Mouse (Mus musculus): ENCODE results near the gene P4ha1. TPM values are rescaled to one million over a fixed set of nuclear protein-coding genes. Genes with fewer than 3 reads are reported as not detected.

Gene P4ha1
- polyA plus RNA-seq, 1 experiment from 2014 or later = 44.6 TPM

DNA sequence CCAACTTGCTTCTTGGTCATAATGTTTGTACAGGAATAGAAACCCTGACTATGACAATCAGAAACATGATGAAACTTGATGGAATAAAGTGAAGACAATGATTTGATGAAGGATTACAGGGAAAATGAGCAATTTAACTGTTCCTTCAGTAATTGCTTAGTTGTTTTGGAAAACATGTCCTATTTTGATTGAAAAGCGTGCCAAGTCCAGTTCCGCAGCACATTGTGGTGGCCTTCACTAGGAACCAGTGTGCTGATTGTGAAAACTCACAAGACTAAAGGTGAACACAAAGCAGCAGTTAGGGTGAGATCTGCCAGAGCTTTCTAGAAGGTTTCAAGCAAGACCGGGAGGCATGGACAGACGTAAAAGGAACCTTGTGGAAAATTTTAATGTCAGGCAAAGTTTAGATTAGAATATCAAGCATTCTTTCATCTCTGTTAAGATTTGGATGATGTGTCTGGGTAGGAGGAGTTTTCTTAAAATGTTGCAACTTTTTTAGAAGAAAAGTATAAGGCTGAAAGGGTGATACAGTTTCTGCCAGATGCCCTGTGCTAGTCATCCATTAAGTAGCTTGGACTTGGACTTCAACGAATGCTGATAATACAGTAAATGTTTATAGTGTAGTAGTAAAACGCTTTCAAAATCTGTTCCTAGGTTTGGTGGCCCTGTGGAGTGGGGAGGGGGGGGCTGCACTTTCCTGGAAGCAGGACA lies 8.6 kb downstream of the P4ha1 start:
- Histone ChIP-seq H3K4me1 (replicated peaks; ENCODE audit: control insufficient read depth, insufficient read depth, low read length) (no peaks in the 10 kb centered on the region), H3K4me2 (replicated peaks; ENCODE audit: low read depth, low read length) (no peak overlapping the region), H3K36me3 (ENCODE audit: control insufficient read depth, insufficient read depth, low read length) (no peaks in the 10 kb centered on the region), H3K27me3 (ENCODE audit: control insufficient read depth, insufficient read depth, low read length) (no peaks in the 10 kb centered on the region), H3K27ac (ENCODE audit: low read depth, low read length) (no peak overlapping the region), H3K4me3 (ENCODE audit: low read depth, low read length) (no peak overlapping the region), H3K9ac (ENCODE audit: low read depth, low read length) (no peak overlapping the region), H3K9me3 (ENCODE audit: control insufficient read depth, low read length) (no peaks in the 10 kb centered on the region)
- WGBS = 90% methylated on average over 6 of the region's 6 CpGs
- DNase-seq (ENCODE audit: low spot score) (no peak), ATAC-seq (ENCODE audit: low FRiP score) (no peak)

- no peak overlapping the region for H3K4me3 ChIP-seq (ENCODE audit: low read depth, low read length)
- no peak overlapping the region for H3K27ac ChIP-seq (ENCODE audit: low read depth, low read length)
- H3K36me3 ChIP-seq (ENCODE audit: control insufficient read depth, insufficient read depth, low read length) = no peaks in the 10 kb centered on the region
- H3K4me1 ChIP-seq (replicated peaks; ENCODE audit: control insufficient read depth, insufficient read depth, low read length) = no peaks in the 10 kb centered on the region
- DNase-seq (ENCODE audit: low spot score) (no peak), ATAC-seq (ENCODE audit: low FRiP score) (no peak)
- no peak overlapping the region for H3K4me2 ChIP-seq (replicated peaks; ENCODE audit: low read depth, low read length)
- no peaks in the 10 kb centered on the region for H3K9me3 ChIP-seq (ENCODE audit: control insufficient read depth, low read length)
- H3K9ac ChIP-seq (ENCODE audit: low read depth, low read length) = no peak overlapping the region
- 93% methylated on average over 4 of the region's 4 CpGs for WGBS
- H3K27me3 ChIP-seq (ENCODE audit: control insufficient read depth, insufficient read depth, low read length) = no peaks in the 10 kb centered on the region
Observed at GRCm38 (mm10) chr10:59333400-59333799, 10.3 kb downstream of the P4ha1 start.

DNA sequence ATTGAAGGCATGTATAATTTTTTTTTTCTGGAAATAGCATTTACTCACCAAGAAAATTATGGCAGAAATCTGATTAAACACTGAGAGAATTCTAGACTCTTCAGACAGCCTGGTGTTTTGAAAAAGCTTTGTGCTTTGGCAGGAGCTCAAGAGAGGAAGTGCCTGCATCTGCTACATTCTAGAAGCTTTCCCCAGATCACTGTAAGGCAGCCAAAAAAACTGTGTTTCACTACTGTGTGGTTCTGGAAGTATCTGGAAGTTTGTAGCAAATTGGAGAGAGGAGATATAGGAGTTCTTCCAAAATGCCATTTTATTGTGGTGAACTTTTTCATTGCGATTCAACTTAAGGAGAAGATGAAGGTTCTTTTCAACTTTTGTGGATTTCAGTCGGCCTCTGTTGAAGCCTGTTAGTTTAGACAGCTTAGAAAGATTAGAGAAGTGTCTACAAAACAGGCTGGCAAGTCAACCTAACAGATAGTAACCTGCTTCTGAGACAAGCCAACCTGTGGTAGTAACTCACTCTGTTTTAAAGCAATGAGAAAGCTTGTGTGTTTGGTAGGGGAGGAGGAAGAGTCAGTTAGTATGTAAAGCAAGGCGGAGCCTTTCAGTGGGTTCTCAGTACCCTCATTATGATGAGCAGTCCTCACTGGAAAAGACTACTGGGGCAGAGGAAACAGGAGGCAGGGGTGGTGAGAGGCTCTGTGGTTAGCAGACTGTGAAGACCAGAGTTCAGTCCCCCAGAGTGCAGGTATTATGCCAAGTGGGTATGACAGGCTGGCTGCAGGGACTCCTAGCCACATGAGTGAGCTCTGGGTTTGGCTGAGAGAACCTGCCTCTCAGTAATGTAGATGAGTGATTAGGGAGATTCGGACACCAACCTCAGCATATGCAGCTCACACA lies 12.1 kb downstream of the P4ha1 start:
- Histone ChIP-seq H3K4me2 (replicated peaks; ENCODE audit: low read depth, low read length) (no peak overlapping the region), H3K36me3 (ENCODE audit: control insufficient read depth, insufficient read depth, low read length) (no peaks in the 10 kb centered on the region), H3K4me1 (replicated peaks; ENCODE audit: control insufficient read depth, insufficient read depth, low read length) (no peaks in the 10 kb centered on the region), H3K27me3 (ENCODE audit: control insufficient read depth, insufficient read depth, low read length) (no peaks in the 10 kb centered on the region), H3K9ac (ENCODE audit: low read depth, low read length) (no peak overlapping the region), H3K27ac (ENCODE audit: low read depth, low read length) (no peak overlapping the region), H3K4me3 (ENCODE audit: low read depth, low read length) (no peak overlapping the region), H3K9me3 (ENCODE audit: control insufficient read depth, low read length) (no peaks in the 10 kb centered on the region)
- WGBS = 80% methylated on average over 4 of the region's 4 CpGs
- DNase-seq (ENCODE audit: low spot score) (no peak), ATAC-seq (ENCODE audit: low FRiP score) (no peak)

DNA sequence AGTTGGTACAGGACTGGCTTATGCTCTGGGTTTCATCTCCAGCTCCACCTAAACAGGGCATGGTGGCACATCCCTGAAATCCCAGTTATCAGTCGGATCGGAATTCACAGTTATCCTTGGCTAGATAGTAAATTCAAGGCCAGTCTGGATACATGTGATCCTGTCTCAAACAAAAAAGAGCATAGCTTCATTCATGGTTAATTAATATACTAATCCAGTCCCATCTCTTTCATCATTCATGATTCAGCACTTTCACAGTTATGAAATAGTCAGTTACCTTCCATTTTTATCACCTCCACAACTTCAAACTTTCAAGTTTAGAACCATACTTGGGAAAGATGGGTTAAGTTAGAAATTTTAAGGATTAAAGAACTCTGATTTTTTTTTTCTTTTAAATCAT lies 13.0 kb downstream of the P4ha1 start:
- ATAC-seq (ENCODE audit: low FRiP score) (no peak), DNase-seq (ENCODE audit: low spot score) (no peak)
- no peaks in the 10 kb centered on the region for H3K4me1 ChIP-seq (replicated peaks; ENCODE audit: control insufficient read depth, insufficient read depth, low read length)
- H3K9me3 ChIP-seq (ENCODE audit: control insufficient read depth, low read length) = no peaks in the 10 kb centered on the region
- no peak overlapping the region for H3K4me3 ChIP-seq (ENCODE audit: low read depth, low read length)
- no peaks in the 10 kb centered on the region for H3K27me3 ChIP-seq (ENCODE audit: control insufficient read depth, insufficient read depth, low read length)
- H3K9ac ChIP-seq (ENCODE audit: low read depth, low read length) = no peak overlapping the region
- H3K36me3 ChIP-seq (ENCODE audit: control insufficient read depth, insufficient read depth, low read length) = no peaks in the 10 kb centered on the region
- no peak overlapping the region for H3K4me2 ChIP-seq (replicated peaks; ENCODE audit: low read depth, low read length)
- H3K27ac ChIP-seq (ENCODE audit: low read depth, low read length) = no peak overlapping the region
- WGBS = 91% methylated on average over 2 of the region's 2 CpGs

DNA sequence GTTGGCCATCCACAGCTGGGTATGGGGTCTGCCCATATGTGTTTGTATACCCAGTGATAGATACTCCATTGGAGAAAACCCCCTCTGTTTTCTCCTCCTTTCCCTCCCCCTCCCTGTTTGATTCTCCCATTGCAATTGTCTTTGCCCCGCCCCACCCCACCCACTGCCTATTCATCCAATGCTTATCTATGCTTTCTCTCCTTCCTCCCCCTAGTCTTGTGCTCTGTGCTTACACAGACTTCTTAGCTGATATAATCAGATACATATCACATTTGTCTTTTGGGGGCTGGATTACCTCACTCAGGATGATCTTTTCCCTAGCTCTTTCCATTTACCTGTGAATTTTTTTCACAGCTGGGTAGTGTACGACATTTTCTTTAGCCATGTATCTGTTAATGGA lies 23.5 kb downstream of the P4ha1 start:
- no peaks in the 10 kb centered on the region for H3K9me3 ChIP-seq (ENCODE audit: control insufficient read depth, low read length)
- peaks cover 15% of the 10 kb centered on the region for H3K36me3 ChIP-seq (ENCODE audit: control insufficient read depth, insufficient read depth, low read length)
- H3K4me2 ChIP-seq (replicated peaks; ENCODE audit: low read depth, low read length) = no peak overlapping the region
- H3K4me1 ChIP-seq (replicated peaks; ENCODE audit: control insufficient read depth, insufficient read depth, low read length) = no peaks in the 10 kb centered on the region
- DNase-seq (ENCODE audit: low spot score) (no peak), ATAC-seq (ENCODE audit: low FRiP score) (no peak)
- H3K27me3 ChIP-seq (ENCODE audit: control insufficient read depth, insufficient read depth, low read length) = no peaks in the 10 kb centered on the region
- H3K9ac ChIP-seq (ENCODE audit: low read depth, low read length) = no peak overlapping the region
- no peak overlapping the region for H3K4me3 ChIP-seq (ENCODE audit: low read depth, low read length)
- no peak overlapping the region for H3K27ac ChIP-seq (ENCODE audit: low read depth, low read length)
- WGBS = 97% methylated on average over 2 of the region's 2 CpGs

DNA sequence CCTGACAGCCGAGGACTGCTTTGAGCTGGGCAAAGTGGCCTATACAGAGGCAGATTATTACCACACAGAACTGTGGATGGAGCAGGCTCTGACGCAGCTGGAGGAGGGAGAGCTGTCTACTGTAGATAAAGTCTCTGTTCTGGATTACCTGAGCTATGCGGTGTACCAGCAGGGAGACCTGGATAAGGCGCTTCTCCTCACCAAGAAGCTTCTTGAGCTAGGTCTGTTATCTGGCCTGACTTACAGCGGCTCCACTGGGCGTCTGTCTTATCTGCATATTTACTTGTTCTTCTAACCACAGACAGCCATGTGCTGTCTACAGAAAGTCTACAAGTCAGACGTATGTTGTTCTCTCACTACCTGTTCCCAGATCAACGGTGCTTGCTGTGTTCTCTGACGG lies 25.1 kb downstream of the P4ha1 start:
- 92% methylated on average over 9 of the region's 9 CpGs for WGBS

DNA sequence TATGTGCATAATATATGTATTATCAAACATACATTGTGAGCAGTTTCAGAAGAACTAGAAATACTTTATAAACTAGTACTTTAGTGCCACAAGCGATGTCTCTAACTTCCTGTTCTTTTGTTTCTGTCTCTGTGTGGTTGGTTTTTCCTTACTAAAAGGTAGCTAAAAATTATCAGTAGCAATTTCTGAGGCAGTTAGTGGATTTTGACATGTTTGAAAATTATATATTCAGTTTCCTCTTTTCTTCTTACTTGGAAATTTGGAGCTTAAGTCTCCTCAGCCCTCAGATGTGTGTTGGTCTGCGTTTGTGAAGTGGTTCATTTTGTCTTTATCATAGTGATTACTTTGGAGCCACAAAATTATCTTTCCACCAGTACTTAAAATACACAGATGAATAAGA lies 26.4 kb downstream of the P4ha1 start:
- Histone ChIP-seq H3K4me2 (replicated peaks; ENCODE audit: low read depth, low read length) (no peak overlapping the region), H3K4me3 (ENCODE audit: low read depth, low read length) (no peak overlapping the region), H3K27ac (ENCODE audit: low read depth, low read length) (no peak overlapping the region), H3K27me3 (ENCODE audit: control insufficient read depth, insufficient read depth, low read length) (no peaks in the 10 kb centered on the region), H3K9me3 (ENCODE audit: control insufficient read depth, low read length) (no peaks in the 10 kb centered on the region), H3K9ac (ENCODE audit: low read depth, low read length) (no peak overlapping the region), H3K36me3 (ENCODE audit: control insufficient read depth, insufficient read depth, low read length) (peaks cover 20% of the 10 kb centered on the region), H3K4me1 (replicated peaks; ENCODE audit: control insufficient read depth, insufficient read depth, low read length) (no peaks in the 10 kb centered on the region)
- DNase-seq (ENCODE audit: low spot score) = no peak
- ATAC-seq (ENCODE audit: low FRiP score) = no peak
- WGBS = 99% methylated on average over 2 of the region's 2 CpGs

More for the DNA sequence above, 25.1 kb downstream of the P4ha1 start:
- Histone ChIP-seq H3K4me3 (ENCODE audit: low read depth, low read length) (no peak overlapping the region), H3K9ac (ENCODE audit: low read depth, low read length) (no peak overlapping the region), H3K9me3 (ENCODE audit: control insufficient read depth, low read length) (no peaks in the 10 kb centered on the region), H3K4me1 (replicated peaks; ENCODE audit: control insufficient read depth, insufficient read depth, low read length) (no peaks in the 10 kb centered on the region), H3K27me3 (ENCODE audit: control insufficient read depth, insufficient read depth, low read length) (no peaks in the 10 kb centered on the region), H3K27ac (ENCODE audit: low read depth, low read length) (no peak overlapping the region), H3K36me3 (ENCODE audit: control insufficient read depth, insufficient read depth, low read length) (peaks cover 20% of the 10 kb centered on the region), H3K4me2 (replicated peaks; ENCODE audit: low read depth, low read length) (no peak overlapping the region)
- DNase-seq (ENCODE audit: low spot score) = no peak
- no peak; the same call in 1 of the 2 replicates for ATAC-seq (ENCODE audit: low FRiP score)

DNA sequence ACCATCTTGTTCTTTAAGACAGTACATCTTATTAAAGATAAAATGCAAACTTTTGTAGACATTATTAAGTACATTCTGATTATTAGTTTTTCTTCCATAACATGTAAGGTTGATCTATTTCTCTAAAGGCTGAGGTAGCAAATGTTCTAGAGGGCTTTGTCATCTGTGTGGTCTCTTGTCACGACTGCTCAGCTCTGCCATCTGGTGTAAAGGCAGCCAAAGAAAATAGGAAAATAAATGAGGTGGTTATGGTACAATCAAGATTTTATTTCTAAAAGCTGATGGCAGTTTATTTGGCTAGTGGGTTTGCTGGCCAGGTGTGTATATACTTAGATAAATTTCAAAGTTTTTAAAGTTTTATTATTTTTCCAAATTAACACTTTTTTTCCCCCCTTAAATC lies 30.0 kb downstream of the P4ha1 start:
- no peak overlapping the region for H3K27ac ChIP-seq (ENCODE audit: low read depth, low read length)
- no peaks in the 10 kb centered on the region for H3K27me3 ChIP-seq (ENCODE audit: control insufficient read depth, insufficient read depth, low read length)
- H3K36me3 ChIP-seq (ENCODE audit: control insufficient read depth, insufficient read depth, low read length) = peaks cover 19% of the 10 kb centered on the region
- no peak for DNase-seq (ENCODE audit: low spot score)
- ATAC-seq (ENCODE audit: low FRiP score) = no peak
- no peaks in the 10 kb centered on the region for H3K9me3 ChIP-seq (ENCODE audit: control insufficient read depth, low read length)
- H3K4me1 ChIP-seq (replicated peaks; ENCODE audit: control insufficient read depth, insufficient read depth, low read length) = no peaks in the 10 kb centered on the region
- no peak overlapping the region for H3K4me2 ChIP-seq (replicated peaks; ENCODE audit: low read depth, low read length)
- no peak overlapping the region for H3K9ac ChIP-seq (ENCODE audit: low read depth, low read length)
- H3K4me3 ChIP-seq (ENCODE audit: low read depth, low read length) = no peak overlapping the region
- 60% methylated on average over 1 of the region's 1 CpGs for WGBS

- H3K27ac ChIP-seq (ENCODE audit: low read depth, low read length) = no peak overlapping the region
- no peak overlapping the region for H3K9ac ChIP-seq (ENCODE audit: low read depth, low read length)
- ATAC-seq (ENCODE audit: low FRiP score) (no peak), DNase-seq (ENCODE audit: low spot score) (no peak)
- no peak overlapping the region for H3K4me2 ChIP-seq (replicated peaks; ENCODE audit: low read depth, low read length)
- WGBS = 82% methylated on average over 12 of the region's 12 CpGs
- no peak overlapping the region for H3K4me3 ChIP-seq (ENCODE audit: low read depth, low read length)
- no peaks in the 10 kb centered on the region for H3K27me3 ChIP-seq (ENCODE audit: control insufficient read depth, insufficient read depth, low read length)
- H3K4me1 ChIP-seq (replicated peaks; ENCODE audit: control insufficient read depth, insufficient read depth, low read length) = no peaks in the 10 kb centered on the region
- H3K9me3 ChIP-seq (ENCODE audit: control insufficient read depth, low read length) = no peaks in the 10 kb centered on the region
- peaks cover 10% of the 10 kb centered on the region; the same call in 1 of the 2 replicates for H3K36me3 ChIP-seq (ENCODE audit: control insufficient read depth, insufficient read depth, low read length)
Observed at GRCm38 (mm10) chr10:59354120-59354519, 31.0 kb downstream of the P4ha1 start.

Measured in hindbrain, embryonic 11.5 days (tissue).